Mouse (Mus musculus) embryonic facial prominence, embryonic 15.5 days (tissue): ENCODE results near the gene Zc3h12a. TPM values are rescaled to one million over a fixed set of nuclear protein-coding genes. Genes with fewer than 3 reads are reported as not detected.

Source experiments
- ATAC-seq: fragments of 200-750 bp; cut with Nextera tagmentation; 2 replicates; pipeline ENCODE4 v1.8.0; 2017; ENCODE audit warnings: low read depth, moderate TSS enrichment; ENCODE audit not compliant: insufficient number of reproducible peaks, low FRiP score, low TSS enrichment
- H3K27ac ChIP-seq: fragments of 300-500 bp; sonication (generic); replicated peaks from 2 replicates; pipeline ENCODE4 v1.5.1; 2015; ENCODE audit warnings: mild to moderate bottlenecking, inconsistent platforms
- H3K27me3 ChIP-seq: fragments of 300-500 bp; sonication (generic); 2 replicates; pipeline ENCODE4 v1.6.1; 2015; ENCODE audit warnings: inconsistent platforms
- H3K36me3 ChIP-seq: fragments of 300-500 bp; sonication (generic); 2 replicates; pipeline ENCODE4 v1.6.1; 2015; ENCODE audit warnings: mild to moderate bottlenecking, inconsistent platforms
- H3K4me1 ChIP-seq: fragments of 300-500 bp; sonication (generic); 2 replicates; pipeline ENCODE4 v1.6.1; 2015; ENCODE audit warnings: inconsistent platforms
- H3K4me2 ChIP-seq: fragments of 300-500 bp; sonication (generic); replicated peaks from 2 replicates; pipeline ENCODE4 v1.6.1; 2015; ENCODE audit warnings: mild to moderate bottlenecking, inconsistent platforms
- H3K4me3 ChIP-seq: fragments of 300-500 bp; sonication (generic); replicated peaks from 2 replicates; pipeline ENCODE4 v1.5.1; 2015; ENCODE audit warnings: mild to moderate bottlenecking, inconsistent platforms
- H3K9ac ChIP-seq: fragments of 300-500 bp; sonication (generic); 2 replicates; pipeline ENCODE4 v1.6.1; 2015; ENCODE audit warnings: inconsistent platforms
- H3K9me3 ChIP-seq: fragments of 300-500 bp; sonication (generic); replicated peaks from 2 replicates; pipeline ENCODE4 v1.6.1; 2016; ENCODE audit warnings: inconsistent platforms
- WGBS: fragments of 180-500 bp; shearing (Covaris S2); methylation state at CpG from one replicate; pipeline ENCODE4 v1.1.7; 2015; 5-methylcytosine and 5-hydroxymethylcytosine counted together
- polyA plus RNA-seq: library from polyadenylated mRNA; unstranded; fragments of >200 nt; fragmentation: Nextera tagmentation; extraction: Ambion mirVana; gene quantifications from 2 replicates; pipeline ENCODE4 v1.2.1, GENCODE M21; 2015

Zc3h12a gene
- polyA plus RNA-seq, 1 experiment from 2014 or later, result 2.1 TPM

- 69% methylated on average over 7 of the region's 7 CpGs for WGBS
- H3K4me1 ChIP-seq, result peaks cover 49% of the 10 kb centered on the region
- no peak overlapping the region for H3K4me3 ChIP-seq
- H3K27ac ChIP-seq, result no peak overlapping the region; the same call in 1 of the 2 replicates
- H3K9ac ChIP-seq, result no peak overlapping the region
- H3K4me2 ChIP-seq, result peak overlapping the region; percentile 27; the same call in 1 of the 2 replicates
- H3K27me3 ChIP-seq, result 0 out of 2 replicates have a peak, but pooled peaks cover 2% of the 10 kb centered on the region
- peaks cover 7% of the 10 kb centered on the region; the same call in 1 of the 2 replicates for H3K36me3 ChIP-seq
- H3K9me3 ChIP-seq, result no peaks in the 10 kb centered on the region
- no peak for ATAC-seq
These were observed 2.2 kb downstream of the Zc3h12a start for GRCm38 (mm10) chr4:125125361-125125921.

GRCm38 (mm10) chr4:125124424-125125209 is 3.0 kb downstream of the Zc3h12a start:
- Histone ChIP-seq H3K4me1 (peaks cover 49% of the 10 kb centered on the region), H3K4me3 (no peak overlapping the region), H3K9ac (no peak overlapping the region), H3K4me2 (peak overlapping the region; percentile 27; the same call in 1 of the 2 replicates), H3K27me3 (0 out of 2 replicates have a peak, but pooled peaks cover 2% of the 10 kb centered on the region), H3K36me3 (peaks cover 11% of the 10 kb centered on the region; the same call in 1 of the 2 replicates), H3K9me3 (no peaks in the 10 kb centered on the region), H3K27ac (peak overlapping the region; percentile 56)
- 35% methylated on average over 7 of the region's 7 CpGs for WGBS
- no peak for ATAC-seq

- WGBS, result 61% methylated on average over 7 of the region's 7 CpGs
- Histone ChIP-seq H3K4me1 (peaks cover 49% of the 10 kb centered on the region), H3K36me3 (peaks cover 11% of the 10 kb centered on the region; the same call in 1 of the 2 replicates), H3K4me2 (no peak overlapping the region), H3K4me3 (no peak overlapping the region), H3K27ac (peak overlapping the region; percentile 65), H3K9ac (no peak overlapping the region), H3K9me3 (no peaks in the 10 kb centered on the region), H3K27me3 (no peaks in the 10 kb centered on the region)
- no peak for ATAC-seq
These were observed 4.4 kb downstream of the Zc3h12a start for GRCm38 (mm10) chr4:125123279-125123671.

- Histone ChIP-seq H3K27ac (peak overlapping the region; percentile 65), H3K4me3 (no peak overlapping the region), H3K4me2 (0 out of 2 replicates have a peak overlapping the region, but pooled peaks have one; percentile 2), H3K4me1 (peaks cover 49% of the 10 kb centered on the region), H3K36me3 (peaks cover 11% of the 10 kb centered on the region; the same call in 1 of the 2 replicates), H3K27me3 (no peaks in the 10 kb centered on the region), H3K9me3 (no peaks in the 10 kb centered on the region), H3K9ac (no peak overlapping the region)
- ATAC-seq, result no peak
- WGBS, result 18% methylated on average over 16 of the region's 16 CpGs
These were observed 5.0 kb downstream of the Zc3h12a start for GRCm38 (mm10) chr4:125122431-125123278.

GRCm38 (mm10) chr4:125119721-125120120 is 7.9 kb downstream of the Zc3h12a start:
- H3K4me3 ChIP-seq, result no peak overlapping the region
- H3K4me2 ChIP-seq, result no peak overlapping the region
- no peaks in the 10 kb centered on the region for H3K9me3 ChIP-seq
- H3K4me1 ChIP-seq, result peaks cover 48% of the 10 kb centered on the region
- H3K36me3 ChIP-seq, result peaks cover 11% of the 10 kb centered on the region; the same call in 1 of the 2 replicates
- no peak overlapping the region for H3K27ac ChIP-seq
- no peaks in the 10 kb centered on the region for H3K27me3 ChIP-seq
- ATAC-seq, result no peak
- WGBS, result 88% methylated on average over 11 of the region's 11 CpGs
- H3K9ac ChIP-seq, result no peak overlapping the region

- no peaks in the 10 kb centered on the region for H3K27me3 ChIP-seq
- peaks cover 47% of the 10 kb centered on the region for H3K4me1 ChIP-seq
- no peak overlapping the region for H3K4me3 ChIP-seq
- H3K4me2 ChIP-seq, result no peak overlapping the region
- H3K27ac ChIP-seq, result no peak overlapping the region
- 33% methylated on average over 10 of the region's 10 CpGs for WGBS
- ATAC-seq, result no peak
- H3K9me3 ChIP-seq, result no peaks in the 10 kb centered on the region
- peaks cover 11% of the 10 kb centered on the region; the same call in 1 of the 2 replicates for H3K36me3 ChIP-seq
- H3K9ac ChIP-seq, result no peak overlapping the region
These were observed 8.6 kb downstream of the Zc3h12a start for GRCm38 (mm10) chr4:125119070-125119469.

- no peak for ATAC-seq
- Histone ChIP-seq H3K4me3 (no peak overlapping the region), H3K27me3 (no peaks in the 10 kb centered on the region), H3K36me3 (peaks cover 11% of the 10 kb centered on the region; the same call in 1 of the 2 replicates), H3K9me3 (no peaks in the 10 kb centered on the region), H3K4me1 (peaks cover 37% of the 10 kb centered on the region), H3K4me2 (no peak overlapping the region), H3K9ac (no peak overlapping the region), H3K27ac (no peak overlapping the region)
- WGBS, result 75% methylated on average over 7 of the region's 7 CpGs
These were observed 9.7 kb downstream of the Zc3h12a start for GRCm38 (mm10) chr4:125117902-125118320.

GRCm38 (mm10) chr4:125116929-125117328 is 10.7 kb downstream of the Zc3h12a start:
- ATAC-seq, result no peak
- peak overlapping the region; percentile 65 for H3K27ac ChIP-seq
- 67% methylated on average over 13 of the region's 13 CpGs for WGBS

GRCm38 (mm10) chr4:125116090-125116861 is 11.4 kb downstream of the Zc3h12a start:
- Histone ChIP-seq H3K9me3 (no peaks in the 10 kb centered on the region), H3K4me2 (no peak overlapping the region)

More at GRCm38 (mm10) chr4:125116929-125117328, 10.7 kb downstream of the Zc3h12a start:
- Histone ChIP-seq H3K9me3 (no peaks in the 10 kb centered on the region), H3K27me3 (no peaks in the 10 kb centered on the region), H3K4me3 (no peak overlapping the region), H3K36me3 (peaks cover 11% of the 10 kb centered on the region; the same call in 1 of the 2 replicates), H3K4me2 (no peak overlapping the region), H3K4me1 (peaks cover 29% of the 10 kb centered on the region), H3K9ac (no peak overlapping the region)

GRCm38 (mm10) chr4:125115710-125116089 is 11.9 kb downstream of the Zc3h12a start:
- 31% methylated on average over 6 of the region's 6 CpGs for WGBS
- ATAC-seq, result 0 out of 2 replicates have a peak, but pooled peaks have one; percentile 30
- no peaks in the 10 kb centered on the region for H3K9me3 ChIP-seq
- H3K27me3 ChIP-seq, result no peaks in the 10 kb centered on the region
- peak overlapping the region; percentile 65 for H3K27ac ChIP-seq
- H3K36me3 ChIP-seq, result peaks cover 6% of the 10 kb centered on the region
- no peak overlapping the region for H3K4me3 ChIP-seq
- H3K9ac ChIP-seq, result no peak overlapping the region
- no peak overlapping the region for H3K4me2 ChIP-seq
- H3K4me1 ChIP-seq, result peaks cover 29% of the 10 kb centered on the region

More at GRCm38 (mm10) chr4:125116090-125116861, 11.4 kb downstream of the Zc3h12a start:
- H3K27me3 ChIP-seq, result no peaks in the 10 kb centered on the region
- H3K27ac ChIP-seq, result peak overlapping the region; percentile 65
- WGBS, result 61% methylated on average over 9 of the region's 9 CpGs
- H3K36me3 ChIP-seq, result peaks cover 11% of the 10 kb centered on the region
- H3K9ac ChIP-seq, result no peak overlapping the region
- no peak overlapping the region for H3K4me3 ChIP-seq
- peaks cover 29% of the 10 kb centered on the region for H3K4me1 ChIP-seq
- ATAC-seq, result no peak
